Mouse (Mus musculus) layer of hippocampus, adult 18-20 months (tissue): Measurements from ENCODE around the gene Rcl1. TPM values are rescaled to one million over a fixed set of nuclear protein-coding genes. Genes with fewer than 3 reads are reported as not detected.

Experiments
- DNase-seq, 2 experiments: peaks; one replicate each; pipeline ENCODE4 v3.0.0; 2022; ENCODE audit warnings: low spot score in 2 of 2
- long read RNA-seq: library from polyadenylated mRNA; stranded (forward); transcript quantifications from one replicate; pipeline ENCODE4 v2.0.0, GENCODE M21; 2021
- total RNA-seq, 2 experiments: library from RNA; stranded (reverse); gene quantifications; 2 replicates each; pipeline ENCODE4 v1.2.3; 2021

Rcl1 gene
- 10 to 100 TPM; 21.9 to 22.3 TPM for total RNA-seq
- long read RNA-seq, transcript Rcl1-201 (9 exons, 1,803 nt): major isoform, 25 of 28 reads
- long read RNA-seq, partial matches to known transcripts: 2 of 28 reads
- long read RNA-seq, other reads (novel, unspliced or antisense): 1 of 28 reads

DNA sequence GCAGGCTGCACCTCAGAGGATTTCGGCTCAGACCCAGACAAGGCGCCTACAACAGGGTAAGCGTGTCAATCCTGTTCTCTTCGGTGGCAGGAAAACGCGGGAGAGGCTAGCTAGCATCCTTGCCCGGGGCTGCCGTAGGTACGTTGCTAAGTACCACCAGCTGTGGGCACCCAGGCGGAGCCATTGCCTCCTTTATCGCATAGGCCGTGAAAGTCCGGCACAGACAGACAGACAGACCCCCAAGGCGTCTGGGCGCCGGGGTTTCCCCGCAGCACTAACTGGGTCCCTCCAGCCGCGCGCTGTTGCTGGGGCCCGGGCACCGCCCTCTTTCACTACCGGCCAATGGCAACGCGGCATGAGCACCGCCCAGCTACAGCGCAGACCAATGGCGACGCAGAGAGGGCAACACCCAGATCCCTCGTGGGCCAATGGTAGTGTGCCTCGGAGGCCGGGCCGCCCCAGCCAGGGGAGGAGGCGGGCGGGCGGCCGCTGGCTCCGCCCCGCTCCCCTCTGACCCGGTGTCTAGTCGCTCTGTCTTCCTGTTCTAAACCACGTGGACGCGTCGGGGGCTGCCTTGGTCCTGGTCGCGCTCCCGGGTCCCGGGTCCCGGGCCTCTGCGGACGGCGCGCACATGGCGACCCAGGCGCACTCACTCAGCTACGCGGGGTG, at the start of gene Rcl1:
Gene Rcl1, plus strand, starts transcription at position 502 of the 669 bp plus-strand sequence.
- DNase-seq: peak; percentile 94 to 97

DNA sequence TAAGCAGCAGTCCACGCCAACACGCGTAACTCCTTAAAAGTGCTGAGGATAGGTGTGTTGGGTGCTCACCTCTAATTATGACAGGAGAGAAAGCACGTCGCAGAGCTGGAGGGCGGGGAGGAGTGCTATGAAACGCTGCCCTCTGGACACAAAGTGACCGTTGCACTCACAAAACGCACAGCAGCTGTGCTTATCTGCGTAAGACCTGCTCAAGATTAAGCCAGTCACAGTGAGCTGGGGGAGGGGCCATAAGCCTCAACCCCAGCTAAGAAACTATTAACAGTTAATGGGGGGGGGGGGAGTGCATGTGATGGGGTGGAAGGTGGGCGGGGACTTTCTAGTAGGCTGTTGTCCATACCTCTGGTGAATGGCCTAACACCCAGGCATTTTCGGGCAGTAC, 48.4 kb upstream of the Rcl1 start:
- DNase-seq: no peak

DNA sequence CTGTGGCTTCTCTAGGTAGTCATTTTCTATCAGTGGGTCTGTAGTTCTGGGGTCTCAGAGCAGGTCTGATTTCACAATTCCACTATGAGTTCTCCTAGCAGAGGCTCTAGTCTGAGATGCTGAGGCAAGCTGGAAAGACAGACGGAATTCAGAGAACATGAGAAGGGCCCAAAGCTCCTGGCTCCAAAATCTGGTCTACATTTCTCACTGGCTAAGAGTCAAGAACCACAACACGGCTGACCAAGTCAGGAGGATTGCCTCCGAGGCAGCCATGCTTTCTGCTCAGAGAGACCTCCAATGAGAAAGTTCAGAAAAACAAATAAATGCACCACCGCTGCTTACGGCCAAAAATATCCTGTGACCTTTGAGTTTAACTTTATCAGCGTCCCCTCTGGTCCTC, 46.6 kb upstream of the Rcl1 start:
- DNase-seq: no peak

DNA sequence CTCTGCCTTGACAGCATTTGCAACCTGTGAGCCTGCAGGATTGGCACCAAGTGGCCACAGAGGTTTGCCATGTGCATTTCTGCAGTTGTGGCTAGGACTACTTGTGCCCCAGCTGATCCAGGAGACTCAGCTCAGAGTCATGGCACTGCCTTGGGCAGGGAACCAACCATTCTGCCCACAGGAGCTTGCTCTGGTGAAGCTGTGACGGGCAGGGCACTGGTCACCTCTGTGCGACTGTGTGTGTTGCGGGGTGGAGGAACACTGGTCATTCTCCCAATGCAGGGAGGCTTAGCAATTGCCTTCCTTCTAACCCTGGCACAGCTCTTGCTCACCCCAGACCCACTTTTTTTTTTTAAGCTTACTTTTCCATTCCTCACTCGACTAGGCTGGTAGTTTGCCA, 45.7 kb upstream of the Rcl1 start:
- no peak for DNase-seq

DNA sequence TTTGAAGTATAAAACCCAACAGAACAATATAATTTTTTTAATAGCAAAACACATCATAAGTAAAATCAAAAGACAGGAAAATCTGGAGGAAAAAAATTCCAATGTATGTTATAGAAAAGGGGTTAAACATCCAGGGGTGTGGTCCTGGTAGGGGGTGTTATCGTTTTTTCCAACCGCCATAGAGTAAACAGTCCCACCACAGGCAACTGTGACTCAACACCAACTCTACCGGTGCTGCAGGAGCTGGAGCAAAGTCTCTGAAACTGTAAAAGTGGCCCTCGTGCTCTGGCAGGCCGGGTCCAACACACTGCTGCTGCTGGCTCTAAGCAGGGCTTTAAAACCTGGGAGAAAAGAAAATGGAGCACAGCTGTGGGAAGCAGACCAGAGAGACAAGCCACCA, 42.4 kb upstream of the Rcl1 start:
- no peak for DNase-seq

DNA sequence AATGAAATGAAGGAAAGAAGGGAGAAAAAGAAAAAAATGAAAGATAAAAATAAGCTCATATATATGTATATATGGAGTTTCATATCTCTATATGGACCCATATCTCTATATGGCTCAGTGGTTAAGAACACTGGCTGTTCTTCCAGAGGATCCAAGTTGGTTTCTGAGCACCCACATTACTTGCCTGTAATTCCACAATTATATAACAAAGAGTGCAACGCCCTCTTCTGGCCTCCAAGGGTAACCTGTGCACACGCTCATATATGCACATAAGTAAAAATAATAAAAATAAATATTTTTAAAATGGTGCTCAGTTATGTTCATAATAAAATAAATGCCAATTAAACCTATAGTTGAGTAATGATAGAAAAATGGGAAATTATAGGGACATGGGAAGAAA, 41.5 kb upstream of the Rcl1 start:
- no peak for DNase-seq

DNA sequence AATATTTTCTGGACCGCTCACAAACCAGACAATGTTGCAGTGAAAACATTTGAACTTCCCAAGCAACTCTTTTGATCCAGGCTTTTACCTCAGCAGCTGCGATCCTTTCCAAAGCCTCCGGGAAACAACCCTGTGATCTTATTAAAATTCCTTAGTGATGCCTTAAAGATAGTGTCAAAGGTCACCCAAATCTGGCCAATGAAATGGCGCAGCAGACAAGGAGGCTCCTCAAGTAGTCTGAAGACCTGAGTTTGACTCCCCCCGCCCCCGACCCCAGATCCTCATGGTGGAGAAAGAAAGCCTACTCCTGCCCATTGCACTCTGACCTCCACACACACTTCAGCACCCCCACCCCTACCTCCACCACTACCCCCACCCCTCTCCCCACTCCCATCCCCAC, 40.9 kb upstream of the Rcl1 start:
- no peak for DNase-seq

DNA sequence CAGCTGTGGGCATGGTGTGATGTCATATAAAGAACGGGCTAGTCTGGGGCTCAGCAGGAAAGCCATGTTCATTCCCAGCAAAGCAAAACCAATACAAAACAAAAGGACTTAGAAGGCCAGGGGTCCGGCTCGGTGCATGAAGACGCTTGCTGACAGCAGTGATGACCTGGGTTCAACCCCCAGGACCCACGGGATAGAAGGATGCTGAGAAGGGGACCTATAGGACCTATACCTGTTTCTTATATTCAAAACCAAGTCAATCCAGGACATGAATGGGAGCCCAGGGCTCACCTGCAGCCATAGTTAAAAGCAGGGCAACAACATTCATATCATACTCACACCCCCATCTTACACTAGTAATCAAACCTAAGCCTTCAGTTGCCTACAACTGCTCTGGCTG, 38.2 kb upstream of the Rcl1 start:
- DNase-seq: no peak

DNA sequence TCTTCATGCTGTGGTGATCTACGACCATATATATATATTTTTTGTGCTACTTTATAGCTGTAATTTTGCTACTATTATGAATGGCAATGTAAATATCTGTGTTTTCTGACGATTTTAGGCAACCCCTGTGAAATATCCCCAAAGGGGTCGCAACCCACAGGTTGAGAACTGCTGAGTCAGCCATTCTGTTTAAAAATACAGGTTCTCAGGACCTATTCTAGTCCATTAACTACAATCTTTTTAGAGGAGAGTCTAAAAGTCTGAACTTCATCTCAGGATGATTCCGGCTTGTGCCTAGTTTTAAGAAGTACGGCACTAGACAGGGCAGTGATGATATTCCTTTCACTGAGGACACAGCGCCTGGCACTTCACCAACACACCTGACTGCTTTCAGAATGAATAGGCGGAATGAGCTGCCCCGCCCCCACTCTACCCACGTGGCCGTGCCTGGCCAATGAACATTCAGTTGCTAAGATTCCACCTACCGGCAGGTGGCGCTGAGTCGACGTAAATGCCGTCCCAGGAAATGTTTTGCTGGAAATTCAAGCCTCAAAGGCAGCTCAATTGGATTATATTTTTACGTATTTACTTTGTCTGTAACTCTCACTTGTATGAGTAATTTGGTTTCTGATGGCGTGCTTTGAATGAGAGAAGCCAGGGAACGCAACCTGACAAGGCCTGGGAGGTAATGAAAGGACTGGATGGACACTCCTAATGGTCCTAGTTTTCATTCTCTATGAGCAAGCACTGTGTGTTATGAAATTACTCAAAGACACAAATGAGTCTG, 37.4 kb upstream of the Rcl1 start:
- DNase-seq: peak; percentile 77 to 95

DNA sequence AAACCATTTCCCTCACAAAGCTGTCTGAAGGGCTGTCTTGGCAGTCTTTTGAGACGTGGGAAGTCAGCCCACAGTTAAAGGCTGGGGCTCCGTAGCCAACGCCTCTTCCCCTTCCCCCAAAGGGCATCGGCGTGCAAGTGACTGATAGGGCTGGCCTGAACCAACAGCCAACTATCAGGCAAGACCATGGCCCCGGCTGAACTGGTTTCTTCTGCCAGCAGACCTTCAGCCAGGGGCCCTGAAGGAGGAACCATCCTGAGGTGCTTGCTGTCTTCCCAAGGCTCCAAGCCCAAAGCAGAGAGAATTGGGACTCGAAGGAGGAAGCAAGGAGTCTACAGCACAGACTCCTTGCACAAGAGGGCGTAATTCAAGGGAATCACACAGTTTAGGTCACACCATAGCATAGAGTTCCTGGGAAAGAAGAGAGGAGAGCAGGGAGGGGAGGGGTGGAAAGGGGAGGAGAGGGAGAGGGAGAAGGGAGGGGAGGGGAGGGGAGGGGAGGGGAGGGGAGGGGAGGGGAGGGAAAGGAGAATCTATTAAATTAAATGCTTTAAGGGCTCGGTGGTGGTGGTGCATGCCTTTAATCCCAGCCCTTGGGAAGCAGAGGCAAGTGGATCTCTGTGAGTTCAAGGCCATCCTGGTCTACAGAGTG, 36.6 kb upstream of the Rcl1 start:
- no peak for DNase-seq

DNA sequence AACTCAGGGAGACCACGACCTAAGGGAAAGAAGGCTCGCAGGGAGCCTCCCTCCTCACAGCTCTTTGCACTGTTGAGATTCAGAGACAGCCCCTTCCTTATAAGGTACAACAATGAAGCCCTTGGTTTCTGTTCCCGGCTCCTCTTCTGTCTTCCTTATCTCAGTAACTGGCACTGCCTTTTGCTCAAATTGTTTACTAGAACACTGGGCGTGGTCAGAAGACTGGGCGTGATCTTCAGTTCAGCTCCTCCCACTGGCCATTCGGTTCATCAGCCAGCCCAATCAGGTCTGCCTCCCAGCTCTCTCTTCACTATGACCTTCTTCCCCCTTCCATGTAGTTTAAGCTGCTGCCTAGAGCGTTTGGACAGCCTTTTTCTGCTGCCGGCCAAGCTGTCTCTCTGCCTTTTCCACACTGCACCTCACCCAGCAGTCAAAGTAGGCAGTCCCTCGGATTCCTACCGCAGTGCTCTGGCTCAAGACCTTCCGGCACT, 34.1 kb upstream of the Rcl1 start:
- DNase-seq: peak in 1 of 2 experiments; percentile 73

DNA sequence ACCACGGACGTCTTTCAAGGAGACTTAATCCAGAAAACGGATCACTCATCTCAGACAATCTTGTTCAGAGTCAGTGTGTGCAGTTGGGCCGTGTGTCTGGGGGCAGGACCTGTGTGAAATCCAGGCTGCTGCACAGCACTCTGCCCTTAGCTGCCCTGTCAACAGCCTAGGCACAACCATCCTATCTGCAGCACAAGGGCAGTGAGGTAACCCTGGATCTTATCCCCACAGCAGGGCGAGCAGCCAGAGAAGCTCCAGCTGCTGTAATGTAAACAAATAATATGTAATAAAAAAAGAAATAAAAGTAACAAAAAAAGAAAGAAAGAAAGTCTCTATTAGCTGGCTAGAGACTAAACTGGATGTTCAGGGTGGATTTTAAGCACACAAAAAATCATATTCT, 32.0 kb upstream of the Rcl1 start:
- no peak for DNase-seq

DNA sequence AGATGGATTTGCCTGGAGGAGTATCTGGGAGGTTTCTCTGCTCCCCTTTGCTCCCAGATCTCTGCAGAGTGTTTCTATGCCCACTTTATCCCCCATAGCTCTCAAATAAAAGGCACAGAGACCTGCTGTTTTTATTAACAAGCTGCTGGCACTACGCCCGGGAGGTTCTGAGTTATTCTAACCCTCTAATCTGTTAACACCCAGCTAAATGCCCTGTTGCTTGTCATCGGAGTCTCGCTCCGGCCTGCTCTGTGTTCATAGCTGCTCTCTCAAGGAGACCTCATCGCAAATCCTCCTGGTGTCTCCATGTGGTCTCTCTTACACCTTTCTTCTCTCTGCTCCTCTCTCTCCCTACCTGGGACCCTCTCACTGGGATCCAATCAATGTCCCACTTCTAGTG, 26.4 kb upstream of the Rcl1 start:
- peak in 1 of 2 experiments; percentile 40 for DNase-seq

DNA sequence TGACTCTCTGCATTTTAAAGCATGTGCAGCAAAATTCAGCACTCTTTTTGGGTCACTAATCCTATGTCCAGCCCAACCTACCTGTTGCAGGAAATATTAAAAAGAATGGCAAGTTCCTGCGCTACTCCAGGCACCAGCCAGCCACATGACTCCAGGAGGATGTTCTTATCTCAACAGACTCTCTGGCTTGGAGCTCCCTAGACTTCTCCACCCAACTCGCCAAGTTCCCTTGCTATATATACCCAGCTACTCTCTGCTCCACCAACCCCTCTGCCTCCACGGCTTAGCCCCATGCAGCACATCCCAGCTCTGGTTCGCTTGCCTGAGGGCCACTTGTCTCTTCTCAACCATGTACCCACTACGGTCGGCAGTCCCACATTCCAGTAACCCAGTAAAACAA, 12.5 kb upstream of the Rcl1 start:
- DNase-seq: no peak

DNA sequence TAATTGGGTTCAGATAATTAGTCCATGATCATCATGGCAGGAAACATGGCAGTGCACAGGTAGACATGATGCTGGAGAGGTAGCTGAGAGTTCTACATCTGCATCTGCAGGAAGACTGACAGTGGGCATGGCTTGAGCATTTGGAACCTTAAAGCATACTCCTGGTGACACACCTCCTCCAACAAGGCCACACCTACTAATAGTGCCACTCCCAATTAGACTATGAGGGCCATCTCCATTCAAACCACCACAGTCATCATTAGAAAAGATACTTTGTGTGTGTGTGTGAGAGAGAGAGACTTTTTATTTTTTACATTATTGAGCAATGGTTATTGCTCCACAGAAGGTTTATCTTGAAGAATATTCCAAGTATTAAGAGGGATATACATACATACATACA, 9.0 kb upstream of the Rcl1 start:
- no peak for DNase-seq

DNA sequence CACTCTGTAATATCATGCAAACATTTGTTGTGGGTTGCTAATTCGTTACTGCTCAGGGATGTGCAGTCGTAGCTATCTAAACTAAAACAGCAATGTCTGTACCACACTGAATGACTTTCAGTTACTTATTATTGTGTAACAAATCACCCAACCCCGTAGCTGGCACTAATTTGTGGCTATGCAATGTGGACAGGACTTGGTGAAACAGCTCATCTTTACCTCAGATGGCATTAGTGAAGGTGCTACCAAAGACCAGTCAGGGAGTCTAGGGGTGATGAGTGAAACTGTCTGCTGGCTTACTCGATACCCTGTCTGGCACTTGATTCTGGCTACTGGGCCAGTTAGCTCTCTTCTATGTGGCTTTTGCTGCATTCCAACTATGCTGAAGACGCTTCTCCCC, 2.1 kb upstream of the Rcl1 start:
- no peak for DNase-seq

DNA sequence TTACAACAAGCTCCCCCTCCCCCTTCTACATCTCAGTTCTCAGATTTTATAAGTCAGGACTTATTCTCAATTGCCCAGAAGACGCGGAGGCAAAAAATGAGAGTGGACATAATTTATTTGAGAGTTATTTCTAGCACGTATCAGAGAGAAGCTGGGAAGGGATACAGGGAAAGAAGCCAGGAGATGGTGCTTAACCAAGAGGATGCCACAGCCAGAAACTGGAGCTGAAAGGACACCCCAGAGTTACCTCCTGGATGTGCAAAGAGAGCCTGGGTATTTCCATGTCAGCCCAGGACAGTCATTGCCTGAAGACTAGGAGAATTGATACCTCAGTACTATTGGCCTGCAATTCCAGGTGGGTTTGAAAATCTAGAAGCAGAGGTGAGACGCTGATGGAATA, 1.6 kb upstream of the Rcl1 start:
- DNase-seq: no peak

DNA sequence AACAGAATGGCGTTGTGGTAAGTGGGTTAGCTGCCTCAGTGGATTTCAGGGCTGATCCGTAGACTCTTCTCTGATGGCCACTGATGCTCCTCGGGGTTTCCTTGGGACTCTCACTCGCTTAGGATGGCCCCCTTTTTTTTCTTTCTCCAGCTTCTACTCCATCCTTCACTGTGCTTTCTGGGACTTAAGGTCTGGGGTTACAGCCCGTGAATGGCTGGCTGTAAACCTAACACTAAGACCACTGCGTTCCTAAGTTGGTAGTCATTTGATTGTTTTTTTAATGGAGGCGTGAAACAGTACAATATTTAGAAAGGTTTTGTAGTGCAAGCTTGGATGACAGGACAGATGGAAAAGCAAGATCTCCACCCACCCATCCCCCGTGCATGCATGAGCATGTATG, 914 bp upstream of the Rcl1 start:
- peak in 1 of 2 experiments; percentile 30 for DNase-seq

DNA sequence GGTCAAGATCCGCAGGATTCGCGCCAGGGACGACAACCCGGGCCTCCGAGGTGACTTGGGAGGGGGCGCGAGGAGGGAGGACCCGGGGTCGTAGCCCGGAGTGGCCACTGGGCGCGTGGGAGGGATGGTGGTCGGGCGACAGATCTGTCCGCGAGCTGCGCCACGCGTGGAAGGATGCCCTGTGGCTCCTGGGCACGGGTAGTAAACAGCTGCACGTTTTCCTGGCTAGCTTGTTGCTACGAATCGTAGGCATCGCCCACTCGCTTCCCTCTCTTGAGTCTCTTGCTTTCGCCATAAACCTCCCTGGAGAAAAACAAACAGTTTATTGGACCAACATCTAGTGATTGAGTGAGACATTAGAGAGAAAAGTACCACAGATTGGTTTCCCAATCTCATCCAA, 416 bp downstream of the Rcl1 start:
- peak in 1 of 2 experiments; percentile 43 for DNase-seq

DNA sequence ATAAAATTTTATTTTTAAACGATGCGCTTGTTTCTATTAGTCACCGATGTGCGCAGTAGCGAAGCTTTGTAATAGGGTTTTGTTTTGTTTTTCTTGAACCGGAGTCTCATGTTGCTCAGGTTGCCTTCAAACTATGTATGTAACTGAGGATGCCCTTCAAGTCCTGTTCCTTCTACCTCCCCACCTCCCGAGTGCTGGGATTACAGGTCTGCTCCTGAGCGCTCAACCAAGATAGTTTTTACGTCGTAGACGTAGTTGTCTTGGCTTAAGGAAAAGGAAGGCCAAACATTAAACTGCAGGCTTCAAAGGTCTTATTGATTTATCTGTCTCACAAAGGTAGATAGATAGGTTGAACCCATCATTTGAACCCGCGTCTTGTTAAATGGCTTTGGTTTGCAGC, 923 bp downstream of the Rcl1 start:
- DNase-seq: no peak

DNA sequence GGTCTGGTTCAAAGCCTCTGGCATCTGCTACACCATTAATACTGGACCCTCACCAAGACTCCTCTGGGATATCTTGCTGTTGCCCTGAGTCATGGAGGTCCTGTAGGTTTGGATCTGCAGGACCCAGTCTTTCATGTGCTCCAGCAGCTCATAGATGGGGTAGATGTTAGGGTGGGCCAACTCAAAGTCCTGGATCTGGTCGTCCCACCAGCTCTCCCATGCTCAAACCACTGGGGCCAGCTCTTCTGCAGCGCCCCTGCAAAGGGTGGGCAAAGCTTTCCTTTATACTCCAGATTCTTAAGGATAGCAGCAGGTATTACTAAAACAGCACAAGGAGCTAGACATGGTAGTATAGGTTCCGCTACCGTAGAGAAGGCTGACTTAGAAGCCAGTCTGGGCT, 4.6 kb downstream of the Rcl1 start:
- no peak for DNase-seq

DNA sequence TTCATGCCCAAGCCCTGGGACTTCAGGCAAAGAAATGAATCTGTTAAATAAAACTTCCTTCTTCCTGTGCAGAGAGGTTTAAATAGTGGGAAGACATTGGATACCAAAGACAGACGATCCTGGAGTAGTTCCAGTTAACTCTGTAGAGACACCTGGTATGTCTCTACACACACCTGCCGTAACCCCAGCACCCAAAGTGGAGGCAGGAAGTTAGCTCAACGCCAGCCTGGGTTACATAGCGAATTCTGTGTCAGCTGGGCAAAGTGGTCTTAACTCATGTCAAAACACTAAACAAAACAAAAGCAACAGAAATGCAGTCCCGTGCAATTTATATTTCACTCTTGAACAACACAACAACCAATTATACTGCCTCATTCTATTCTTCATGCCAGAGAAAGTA, 5.1 kb downstream of the Rcl1 start:
- no peak for DNase-seq
